Mouse (Mus musculus): ENCODE measurements around the gene H2-M10.2. TPM values are rescaled to one million over a fixed set of nuclear protein-coding genes. Genes with fewer than 3 reads are reported as not detected.

The H2-M10.2 gene
- polyA plus RNA-seq (2012), result not detected in 2 replicates

GRCm38 (mm10) chr17:36286390-36286789 lies at the start of gene H2-M10.2:
H2-M10.2 (minus strand) TSS chr17:36286490.

GRCm38 (mm10) chr17:36326055-36326454 lies 39.8 kb upstream of the H2-M10.2 start, which contains the start of gene H2-M10.1:
H2-M10.1 (minus strand) TSS chr17:36326155.

GRCm38 (mm10) chr17:36271586-36272256 lies 14.6 kb downstream of the H2-M10.2 start, which contains the start of gene Trim39:
Trim39 (minus strand) TSS chr17:36272247.

GRCm38 (mm10) chr17:36257969-36258368 lies 28.3 kb downstream of the H2-M10.2 start, which contains the start of gene Rpp21:
Rpp21 (minus strand) TSS chr17:36258069.

Other genes starting within 250 kb of the H2-M10.2 start
- gene H2-T22, start 243.7 kb downstream of the H2-M10.2 start, polyA plus RNA-seq (2012), result 22.4 and 24.0 TPM in 2 replicates
- gene Gm6034, start 243.5 kb downstream of the H2-M10.2 start, polyA plus RNA-seq (2012), result 0.03 TPM in 1 of 2 replicates, not detected in the other
- gene Gm11127, start 228.1 kb downstream of the H2-M10.2 start, polyA plus RNA-seq (2012), result 0.09 TPM in 1 of 2 replicates, not detected in the other
- 0.06 TPM in 1 of 2 replicates, not detected in the other for gene Gm19684, start 164.8 kb downstream of the H2-M10.2 start, polyA plus RNA-seq (2012)
- not detected in 2 replicates for gene Gm7030, start 157.1 kb downstream of the H2-M10.2 start, polyA plus RNA-seq (2012)
- not detected in 2 replicates for gene Gm8909, start 118.0 kb downstream of the H2-M10.2 start, polyA plus RNA-seq (2012)
- 0.16 TPM in 1 of 2 replicates, not detected in the other for gene H2-T3, start 96.2 kb downstream of the H2-M10.2 start, polyA plus RNA-seq (2012)
- gene Rpp21, start 28.4 kb downstream of the H2-M10.2 start, polyA plus RNA-seq (2012), result 86.1 and 97.9 TPM in 2 replicates
- gene Trim39, start 14.2 kb downstream of the H2-M10.2 start, polyA plus RNA-seq (2012), result 10.1 and 14.0 TPM in 2 replicates
- gene H2-M10.1, start 39.7 kb upstream of the H2-M10.2 start, polyA plus RNA-seq (2012), result not detected in 2 replicates
- gene H2-M10.3, start 81.9 kb upstream of the H2-M10.2 start, polyA plus RNA-seq (2012), result not detected in 2 replicates
- gene H2-M10.4, start 175.8 kb upstream of the H2-M10.2 start, polyA plus RNA-seq (2012), result not detected in 2 replicates

Data from megakaryocyte-erythroid progenitor cell, adult 5 weeks (primary cell).